Mouse (Mus musculus): Measurements from ENCODE around the gene Orc2. TPM values are rescaled to one million over a fixed set of nuclear protein-coding genes. Genes with fewer than 3 reads are reported as not detected.

Orc2 gene
- polyA plus RNA-seq, 1 experiment from 2014 or later: 22.6 TPM

DNA sequence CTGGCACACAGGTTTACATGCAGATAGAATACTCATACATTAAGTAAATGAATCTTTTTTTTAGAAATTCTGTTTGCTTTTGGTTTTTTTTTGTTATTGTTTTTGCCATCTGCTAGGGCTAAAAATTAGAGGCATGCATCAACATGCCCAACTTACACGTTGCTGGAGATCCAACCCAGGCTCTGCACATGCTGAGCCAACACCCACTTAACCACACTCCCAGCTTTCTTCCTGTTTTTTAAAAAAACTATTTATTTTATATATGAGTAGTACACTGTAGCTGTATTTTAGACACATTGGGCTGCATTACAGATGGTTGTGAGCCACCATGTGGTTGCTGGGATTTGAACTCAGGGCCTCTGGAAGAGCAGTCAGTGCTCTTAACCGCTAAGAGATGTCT lies 88.9 kb downstream of the Orc2 start:
- H3K4me1 ChIP-seq (ENCODE audit: control insufficient read depth, low read depth, low read length): peaks cover 2% of the 10 kb centered on the region
- H3K27ac ChIP-seq (ENCODE audit: low read length): no peak overlapping the region
- no peaks in the 10 kb centered on the region for H3K27me3 ChIP-seq (ENCODE audit: control insufficient read depth, insufficient read depth, low read depth, low read length)
- H3K9ac ChIP-seq (ENCODE audit: low read depth, low read length): no peak overlapping the region
- no peak overlapping the region for H3K4me2 ChIP-seq (ENCODE audit: low read depth, low read length)
- 70% methylated on average over 2 of the region's 2 CpGs for WGBS (ENCODE audit: insufficient replicate concordance)
- peaks cover 88% of the 10 kb centered on the region for H3K36me3 ChIP-seq (ENCODE audit: control insufficient read depth, insufficient read depth)
- H3K9me3 ChIP-seq (replicated peaks; ENCODE audit: control insufficient read depth, low read length): no peaks in the 10 kb centered on the region
- ATAC-seq (ENCODE audit: low read depth): no peak
- no peak overlapping the region for H3K4me3 ChIP-seq (ENCODE audit: low read depth, low read length)

DNA sequence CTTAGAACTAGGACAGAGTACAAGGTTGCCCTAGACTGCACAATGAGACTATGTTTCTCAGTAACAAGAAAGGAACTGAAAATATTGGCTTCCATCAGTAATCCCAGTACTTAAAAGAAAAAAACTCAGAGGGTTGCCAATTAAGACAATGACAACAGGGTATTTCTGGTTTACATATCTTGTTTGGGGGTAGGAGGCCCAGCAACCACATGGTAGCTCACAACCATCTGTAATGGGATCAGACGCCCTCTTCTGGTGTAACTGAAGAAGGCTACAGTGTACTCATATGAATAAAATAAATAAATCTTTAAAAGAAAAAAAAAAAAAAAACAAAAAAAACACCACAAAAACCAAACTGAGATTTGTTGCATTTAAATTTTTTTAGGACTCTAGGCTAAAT lies 89.5 kb downstream of the Orc2 start:
- Histone ChIP-seq H3K4me3 (ENCODE audit: low read depth, low read length) (no peak overlapping the region), H3K27ac (ENCODE audit: low read length) (no peak overlapping the region), H3K9ac (ENCODE audit: low read depth, low read length) (no peak overlapping the region), H3K36me3 (ENCODE audit: control insufficient read depth, insufficient read depth) (peaks cover 91% of the 10 kb centered on the region), H3K9me3 (replicated peaks; ENCODE audit: control insufficient read depth, low read length) (no peaks in the 10 kb centered on the region), H3K4me2 (ENCODE audit: low read depth, low read length) (no peak overlapping the region), H3K27me3 (ENCODE audit: control insufficient read depth, insufficient read depth, low read depth, low read length) (no peaks in the 10 kb centered on the region), H3K4me1 (ENCODE audit: control insufficient read depth, low read depth, low read length) (no peaks in the 10 kb centered on the region)
- WGBS (ENCODE audit: insufficient replicate concordance): 4% methylated on average over 1 of the region's 1 CpGs
- ATAC-seq (ENCODE audit: low read depth): no peak

Other genes with a start within 250 kb of the Orc2 start
- not detected in 2 replicates for gene Aox2, start 226.8 kb downstream of the Orc2 start, polyA plus RNA-seq (2015; fragmentation: Nextera tagmentation; extraction: Ambion mirVana)
- 111 and 117 TPM in 2 replicates for gene Bzw1, start 112.2 kb downstream of the Orc2 start, polyA plus RNA-seq (2015; fragmentation: Nextera tagmentation; extraction: Ambion mirVana)
- 84.0 and 92.6 TPM in 2 replicates for gene Clk1, start 81.0 kb downstream of the Orc2 start, polyA plus RNA-seq (2015; fragmentation: Nextera tagmentation; extraction: Ambion mirVana)
- gene Nif3l1, start 60.0 kb downstream of the Orc2 start, polyA plus RNA-seq (2015; fragmentation: Nextera tagmentation; extraction: Ambion mirVana): 10.4 and 11.5 TPM in 2 replicates
- 16.5 and 19.6 TPM in 2 replicates for gene Ppil3, start 59.6 kb downstream of the Orc2 start, polyA plus RNA-seq (2015; fragmentation: Nextera tagmentation; extraction: Ambion mirVana)
- 4.1 and 4.4 TPM in 2 replicates for gene Fam126b, start 81.2 kb upstream of the Orc2 start, polyA plus RNA-seq (2015; fragmentation: Nextera tagmentation; extraction: Ambion mirVana)
- 82.7 and 90.0 TPM in 2 replicates for gene Ndufb3, start 81.3 kb upstream of the Orc2 start, polyA plus RNA-seq (2015; fragmentation: Nextera tagmentation; extraction: Ambion mirVana)
- gene Als2cr12, start 190.9 kb upstream of the Orc2 start, polyA plus RNA-seq (2015; fragmentation: Nextera tagmentation; extraction: Ambion mirVana): not detected in 2 replicates
- gene Cflar, start 206.4 kb upstream of the Orc2 start, polyA plus RNA-seq (2015; fragmentation: Nextera tagmentation; extraction: Ambion mirVana): 18.3 and 19.1 TPM in 2 replicates